Comparison of ENCODE assay signal across 16 mouse cellular contexts in the genomic region with DNA sequence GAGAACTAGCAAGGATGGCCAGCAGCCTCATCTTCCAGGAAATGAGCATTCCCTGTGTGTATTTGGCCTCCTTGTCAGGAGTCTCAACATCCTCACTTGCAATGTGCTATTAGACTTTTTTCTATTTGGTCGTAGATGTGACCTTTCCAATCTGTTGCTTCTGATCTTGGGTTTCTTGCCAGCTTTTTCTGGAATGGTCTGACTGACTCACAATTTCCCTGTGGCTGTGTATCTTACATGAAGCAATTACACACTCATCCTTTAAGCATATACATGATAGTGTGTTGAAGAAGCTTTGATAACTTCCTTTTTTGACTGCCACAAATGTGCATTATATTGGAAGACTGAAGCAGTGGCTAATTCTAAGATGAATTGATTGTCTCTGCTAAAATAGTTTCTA.
"Had no signal": no experiment of that assay in that cellular context is flagged by ENCODE, and none has a peak within 500 bp of the region (broad histone marks: within the 10 kb centered on the region; RNA-seq: fewer than 3 reads in every experiment).

No protein-coding gene starts in this region.

- DNase-seq: kidney, adult 9 months; kidney, postnatal 36 days; liver, embryonic 13.5 days; lung, adult 2 months; lung, postnatal 14 days; lung, postnatal 4 days; midbrain, embryonic 14.5 days; right cerebral cortex, adult 18-20 months; right cerebral cortex, postnatal 14 days; right cerebral cortex, postnatal 4 days; thymus, adult 2 months; thymus, postnatal 14 days; thymus, postnatal 4 days had no signal

- H3K4me2 ChIP-seq: liver, embryonic 13.5 days; midbrain, embryonic 11.5 days; neural tube, embryonic 12.5 days; neural tube, embryonic 15.5 days had no signal

- H3K4me3 ChIP-seq: liver, embryonic 13.5 days; neural tube, embryonic 12.5 days; neural tube, embryonic 15.5 days had no signal

- H3K27me3 ChIP-seq: liver, embryonic 13.5 days; neural tube, embryonic 12.5 days; neural tube, embryonic 15.5 days had no signal
